Mouse (Mus musculus): ENCODE measurements around the gene Xrra1.

- no peak for TF ChIP-seq TAL1 (IDR thresholded peaks at IDR 0.05; ENCODE audit: low read length)
- no peak for TF ChIP-seq GATA1 (IDR thresholded peaks at IDR 0.05; ENCODE audit: low read length)
Observed at GRCm38 (mm10) chr7:99864241-99865028, 5.5 kb downstream of the Xrra1 start.
